Mouse (Mus musculus): Measurements from ENCODE around the gene Kcnmb1. TPM values are rescaled to one million over a fixed set of nuclear protein-coding genes. Genes with fewer than 3 reads are reported as not detected.

Kcnmb1 gene
- total RNA-seq, 2 experiments from 2014 or later: not detected

DNA sequence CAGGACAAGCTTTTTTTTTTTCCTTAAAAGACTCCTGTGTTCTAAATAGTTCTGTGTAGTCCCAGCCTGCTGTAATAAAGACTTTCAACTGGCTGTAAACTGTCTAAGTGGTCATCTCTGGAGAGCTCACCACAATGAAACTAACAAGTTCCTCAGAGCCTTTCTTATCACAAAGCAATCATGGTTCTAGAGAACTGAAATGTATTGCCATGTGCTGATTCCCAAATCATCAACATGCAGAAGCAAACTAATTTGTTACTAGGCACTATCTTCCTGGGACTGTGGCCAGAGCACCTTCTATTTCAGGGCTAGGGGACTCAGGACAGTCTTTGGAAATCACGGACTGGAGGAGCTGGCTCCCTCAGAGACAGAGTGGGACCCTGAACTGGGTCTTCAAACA lies 19.2 kb upstream of the Kcnmb1 start:
- no peak for ATAC-seq (replicated peaks; ENCODE audit: low FRiP score, poor library complexity, severe bottlenecking)

DNA sequence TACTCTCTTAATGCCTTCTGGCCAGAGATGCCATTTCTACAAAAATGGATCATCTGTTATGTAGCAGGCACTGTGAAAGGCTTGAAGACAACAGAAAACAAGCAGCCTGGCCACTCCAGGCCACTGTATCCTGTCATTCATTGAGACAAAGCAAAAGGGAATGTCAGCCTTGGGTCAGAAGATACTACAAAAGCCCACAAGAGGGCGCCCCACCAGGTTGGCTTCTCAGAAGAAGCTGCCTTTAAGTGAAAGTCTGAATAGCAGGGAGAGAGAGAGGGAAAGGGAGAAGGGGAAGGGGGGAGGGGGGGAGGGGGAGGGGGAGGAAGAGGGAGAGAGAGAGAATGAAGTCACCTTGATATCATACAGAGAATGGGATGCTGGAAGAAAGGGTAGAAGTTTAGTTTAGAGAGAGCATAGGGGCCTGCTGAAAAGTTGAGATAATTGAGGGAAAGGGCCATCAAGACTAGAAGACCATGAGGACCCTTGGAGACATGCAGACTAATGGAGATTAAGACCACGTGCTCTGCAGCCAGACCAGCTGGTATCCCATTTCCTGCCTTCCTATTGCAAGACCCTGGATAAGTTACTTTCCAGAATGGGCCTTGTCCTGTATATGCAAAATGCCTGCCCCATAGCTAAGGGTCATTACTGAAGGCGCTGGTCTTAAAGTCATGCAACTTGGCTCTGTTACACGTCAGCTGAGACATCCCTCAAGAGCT lies 18.6 kb upstream of the Kcnmb1 start:
- no peak for ATAC-seq (replicated peaks; ENCODE audit: low FRiP score, poor library complexity, severe bottlenecking)

DNA sequence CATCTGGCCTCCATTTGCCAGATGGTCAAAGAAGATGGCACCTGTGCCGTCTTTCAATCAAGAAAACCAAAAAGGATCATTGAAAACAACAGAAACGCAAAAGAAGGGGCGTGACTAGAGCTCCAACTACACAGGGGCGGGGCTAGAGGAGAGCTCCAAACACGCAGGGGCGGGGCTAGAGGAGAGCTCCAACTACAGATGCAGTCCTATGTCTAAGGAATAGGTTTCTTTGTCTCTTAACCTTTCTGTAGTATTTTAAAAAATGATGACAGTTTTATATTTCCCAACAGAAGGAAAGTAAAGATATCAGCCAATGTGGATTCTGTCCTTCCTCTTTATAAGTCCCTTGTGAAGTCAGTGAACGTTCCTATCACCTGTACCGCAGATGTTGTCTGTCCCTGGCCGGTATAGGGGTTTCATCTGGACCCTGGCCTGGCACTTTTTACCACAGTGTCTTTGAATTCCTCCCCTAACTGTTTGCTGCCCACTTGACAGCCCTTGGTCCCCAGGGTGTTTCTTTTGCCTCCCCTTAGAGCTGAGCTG lies 18.0 kb upstream of the Kcnmb1 start:
- ATAC-seq (replicated peaks; ENCODE audit: low FRiP score, poor library complexity, severe bottlenecking): no peak

DNA sequence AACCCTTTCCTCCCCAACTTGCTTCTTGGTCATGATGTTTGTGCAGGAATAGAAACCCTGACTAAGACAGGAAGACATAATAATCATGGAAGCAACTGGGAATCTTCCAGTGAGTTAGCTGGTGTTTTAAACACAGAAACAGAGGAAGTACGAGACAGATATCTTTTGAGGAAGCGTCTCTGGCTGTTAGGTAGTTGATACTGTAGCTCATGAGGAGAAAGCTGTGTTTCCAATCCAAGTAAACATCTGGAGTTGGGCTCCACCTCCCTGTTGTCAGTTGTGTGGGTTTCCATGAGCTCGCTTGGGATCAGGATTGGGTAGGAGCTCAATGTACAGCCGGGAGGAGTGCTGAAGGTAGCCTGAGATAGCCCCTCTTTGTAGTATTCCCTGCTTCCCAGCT lies 16.3 kb upstream of the Kcnmb1 start:
- ATAC-seq (replicated peaks; ENCODE audit: low FRiP score, poor library complexity, severe bottlenecking): no peak

DNA sequence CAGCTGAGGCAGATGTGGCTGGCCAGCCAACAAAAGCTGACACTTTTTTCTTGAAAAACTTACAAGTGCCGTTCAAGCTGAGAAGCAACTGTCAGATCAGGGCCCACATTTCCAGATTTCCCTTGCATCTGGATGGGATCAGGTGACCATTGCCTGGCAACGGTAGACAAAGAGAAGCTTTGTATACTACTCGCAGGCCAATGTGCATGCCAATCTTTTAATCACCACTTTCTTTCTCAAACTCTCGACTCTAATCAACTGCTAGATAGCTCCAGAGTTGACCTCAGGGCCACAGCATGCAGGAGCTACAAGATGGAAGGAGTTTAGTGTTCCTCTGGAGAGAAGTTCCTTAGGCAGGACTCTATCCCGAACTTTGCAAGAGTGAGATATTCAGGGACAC lies 11.7 kb upstream of the Kcnmb1 start:
- ATAC-seq (replicated peaks; ENCODE audit: low FRiP score, poor library complexity, severe bottlenecking): no peak

DNA sequence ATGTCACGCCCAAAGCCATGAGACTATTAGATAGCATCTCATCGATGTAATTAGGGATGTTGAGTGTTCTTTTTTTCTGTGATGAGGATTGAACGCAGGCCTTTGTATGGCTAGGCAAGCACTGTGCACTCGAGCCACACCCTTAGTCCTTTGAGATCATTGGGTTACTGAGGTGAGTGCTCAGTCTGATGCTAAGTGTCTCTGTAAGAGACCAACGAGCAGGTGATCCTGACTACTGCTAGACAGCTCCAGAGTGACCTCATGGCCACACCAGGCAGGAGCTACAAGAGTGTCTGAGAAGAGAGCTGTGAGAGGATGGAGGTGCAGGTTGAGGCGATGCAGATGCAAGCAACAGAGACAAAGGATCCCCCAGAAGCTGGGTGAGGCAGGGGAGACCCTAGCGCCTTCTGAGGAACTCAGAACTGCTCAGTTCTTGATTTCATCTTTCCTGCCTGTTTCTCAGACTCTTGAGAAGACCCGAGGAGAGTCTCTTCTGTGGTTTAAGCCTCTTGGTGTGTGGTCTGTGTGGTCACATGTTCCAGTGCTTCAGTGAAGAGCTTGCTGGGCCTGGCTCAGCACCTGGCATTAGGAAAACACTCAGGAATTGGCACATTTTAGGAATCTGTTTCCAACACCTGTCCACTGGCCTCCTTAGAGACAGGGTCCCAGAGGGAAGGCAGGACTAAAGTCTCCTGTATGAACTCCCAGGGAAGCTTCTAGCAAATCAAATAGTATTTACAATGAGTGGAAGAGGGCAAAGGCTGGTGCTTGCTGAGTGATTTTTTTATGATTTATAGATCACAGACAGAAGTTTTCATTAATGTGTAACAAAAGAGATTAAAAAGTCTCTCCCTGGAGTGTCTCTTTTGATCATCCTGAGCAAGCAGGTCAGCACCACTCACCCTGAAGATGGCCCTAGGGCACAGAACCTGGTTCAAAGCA lies 10.9 kb upstream of the Kcnmb1 start:
- no peak for ATAC-seq (replicated peaks; ENCODE audit: low FRiP score, poor library complexity, severe bottlenecking)

DNA sequence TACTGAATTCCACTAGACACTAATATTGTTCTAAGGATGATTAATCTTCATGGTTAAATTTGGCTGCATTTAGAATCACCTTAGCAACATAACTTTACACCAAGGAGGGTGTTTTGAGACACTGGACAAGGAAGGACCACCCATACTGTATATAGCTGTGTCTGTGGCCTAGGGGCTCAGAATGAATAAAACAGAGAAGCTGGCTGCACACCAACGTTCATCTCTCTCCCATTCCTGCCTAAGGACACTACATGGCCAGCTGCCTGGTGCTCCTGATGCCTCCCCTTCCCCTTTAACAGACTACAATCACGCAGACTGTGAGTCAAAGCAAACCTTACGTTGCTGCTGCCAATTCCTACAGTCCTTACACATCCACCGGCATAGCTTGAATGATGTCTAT lies 6.8 kb upstream of the Kcnmb1 start:
- ATAC-seq (replicated peaks; ENCODE audit: low FRiP score, poor library complexity, severe bottlenecking): no peak

DNA sequence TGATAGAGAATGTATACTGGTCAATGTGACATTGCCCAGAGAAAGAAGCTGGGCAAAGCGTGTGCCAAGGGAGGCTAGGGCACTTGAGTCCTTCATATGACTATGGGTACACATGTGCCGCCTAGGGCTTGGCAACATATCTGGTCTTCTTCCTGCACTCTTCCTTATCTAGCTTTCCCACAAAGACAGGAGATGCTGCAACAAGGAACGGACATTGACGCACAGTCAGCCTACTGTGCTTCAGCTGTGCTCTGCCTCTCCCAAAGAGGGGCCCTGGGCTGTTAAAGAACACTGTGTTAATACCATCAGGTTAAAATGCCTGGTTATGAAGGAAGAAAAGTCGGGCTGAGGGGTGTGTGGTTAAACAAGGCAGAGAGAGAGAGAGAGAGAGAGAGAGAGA lies 6.2 kb upstream of the Kcnmb1 start:
- no peak for ATAC-seq (replicated peaks; ENCODE audit: low FRiP score, poor library complexity, severe bottlenecking)

DNA sequence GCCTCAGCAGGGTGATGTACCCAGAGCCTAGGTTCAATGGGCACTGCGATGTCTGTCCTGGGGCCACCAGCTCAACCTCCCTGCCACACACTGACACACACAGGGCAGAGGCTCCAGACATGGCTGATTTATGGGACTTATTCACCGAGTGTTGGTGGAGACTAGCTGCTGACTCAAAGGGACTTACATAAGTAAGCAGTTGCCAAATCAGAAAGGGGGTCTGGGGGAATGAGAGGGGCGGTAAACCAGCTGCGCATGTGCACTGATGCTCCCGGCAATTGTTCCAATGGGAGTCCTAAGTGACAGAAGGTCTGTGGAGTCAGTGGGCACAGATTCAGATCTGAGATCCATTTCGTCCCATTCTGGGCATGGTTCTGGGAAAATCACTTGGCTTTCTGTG lies 5.2 kb upstream of the Kcnmb1 start:
- ATAC-seq (replicated peaks; ENCODE audit: low FRiP score, poor library complexity, severe bottlenecking): no peak

DNA sequence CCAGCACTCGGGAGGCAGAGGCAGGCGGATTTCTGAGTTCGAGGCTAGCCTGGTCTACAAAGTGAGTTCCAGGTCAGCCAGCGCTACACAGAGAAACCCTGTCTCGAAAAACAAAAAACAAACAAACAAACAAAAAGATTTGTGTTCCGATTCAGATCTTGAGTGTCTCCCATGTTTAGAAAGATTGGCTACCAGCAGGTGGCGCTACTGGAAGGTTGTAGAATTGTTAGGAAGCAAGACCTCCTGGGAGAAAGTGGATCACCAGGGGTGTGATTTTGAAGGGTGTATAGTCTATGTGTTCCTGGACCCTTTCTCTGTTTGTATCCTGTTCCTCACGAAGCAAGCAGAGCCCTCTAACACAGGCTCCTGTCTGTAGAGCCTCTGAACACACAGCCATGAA lies 4.1 kb upstream of the Kcnmb1 start:
- no peak for ATAC-seq (replicated peaks; ENCODE audit: low FRiP score, poor library complexity, severe bottlenecking)

DNA sequence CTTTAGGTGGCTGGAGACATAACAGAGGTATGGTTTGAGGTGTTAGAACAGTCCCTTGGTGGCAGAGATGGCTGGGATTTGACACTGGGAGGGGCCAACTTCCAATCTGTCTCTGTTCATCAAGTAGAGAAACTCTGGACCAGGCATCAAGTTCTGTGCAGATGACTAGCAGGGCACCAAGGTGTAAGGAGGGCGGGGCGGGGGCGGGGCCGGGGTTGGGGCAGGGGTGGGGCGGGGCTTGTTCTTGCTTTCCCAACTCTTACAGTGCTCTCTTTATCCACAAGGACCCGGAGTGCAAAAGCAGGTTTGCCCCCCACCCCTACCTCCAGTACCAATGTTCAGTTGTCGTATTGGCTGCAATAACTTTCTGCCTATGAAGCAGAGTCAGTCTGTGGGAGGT lies 635 bp upstream of the Kcnmb1 start:
- no peak for ATAC-seq (replicated peaks; ENCODE audit: low FRiP score, poor library complexity, severe bottlenecking)

DNA sequence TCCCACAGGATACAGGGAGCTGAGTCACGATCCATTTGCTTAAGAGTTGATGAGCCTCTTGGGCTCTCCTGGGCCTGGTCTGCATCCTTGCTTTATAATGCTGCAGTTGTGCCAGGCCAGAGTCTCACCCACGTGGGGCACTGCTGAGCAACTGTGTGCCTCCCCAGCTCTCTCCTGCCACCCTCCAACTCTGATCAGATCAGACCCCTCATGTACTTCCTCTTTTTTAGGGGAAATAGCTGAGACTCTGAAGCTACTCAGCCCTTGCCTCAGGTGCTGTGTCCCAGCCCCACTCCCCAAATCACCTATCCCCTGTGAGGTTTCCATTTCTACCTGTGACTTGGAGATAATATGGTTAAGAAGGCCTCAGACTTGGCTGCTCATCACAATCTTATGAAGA lies 2.6 kb downstream of the Kcnmb1 start:
- ATAC-seq (replicated peaks; ENCODE audit: low FRiP score, poor library complexity, severe bottlenecking): no peak

DNA sequence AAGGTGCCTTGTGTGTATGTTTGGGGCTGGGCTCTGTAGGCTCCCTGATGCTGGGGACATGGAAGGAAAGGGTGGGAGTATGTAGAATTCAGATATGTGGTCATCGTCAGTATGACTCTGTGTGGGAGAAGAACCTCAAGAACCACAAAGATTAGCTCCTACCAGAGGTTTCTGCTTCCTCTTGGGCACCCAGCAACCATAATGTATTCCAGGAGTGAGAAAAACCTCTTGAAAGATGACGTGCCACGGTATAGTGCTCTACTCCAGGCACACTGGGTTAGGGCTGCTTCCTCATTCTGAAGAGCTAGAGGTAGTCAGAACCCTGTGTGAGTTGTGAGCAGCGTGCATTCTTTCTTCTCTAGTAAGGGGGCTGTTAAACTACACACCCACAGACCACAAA lies 4.9 kb downstream of the Kcnmb1 start:
- ATAC-seq (replicated peaks; ENCODE audit: low FRiP score, poor library complexity, severe bottlenecking): no peak

DNA sequence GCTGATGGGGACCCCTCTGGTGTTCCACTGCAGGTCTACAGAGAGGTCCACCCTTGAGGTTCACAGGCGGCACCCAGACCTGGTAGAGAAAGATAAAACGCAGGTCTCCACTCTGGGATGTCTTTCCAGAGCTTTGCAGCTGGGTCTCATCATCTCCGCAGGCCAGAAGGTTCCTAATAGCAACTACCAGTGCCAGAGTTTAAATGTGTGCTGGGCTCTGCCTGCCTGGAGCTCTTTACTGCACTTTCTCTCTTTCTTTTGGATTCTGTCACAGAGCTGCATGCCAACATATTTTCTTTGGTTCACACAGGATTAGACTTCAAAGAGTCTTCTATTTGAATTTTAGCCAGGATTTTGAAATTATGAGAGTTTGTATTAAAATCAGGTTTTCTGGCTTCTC lies 6.4 kb downstream of the Kcnmb1 start:
- ATAC-seq (replicated peaks; ENCODE audit: low FRiP score, poor library complexity, severe bottlenecking): no peak

DNA sequence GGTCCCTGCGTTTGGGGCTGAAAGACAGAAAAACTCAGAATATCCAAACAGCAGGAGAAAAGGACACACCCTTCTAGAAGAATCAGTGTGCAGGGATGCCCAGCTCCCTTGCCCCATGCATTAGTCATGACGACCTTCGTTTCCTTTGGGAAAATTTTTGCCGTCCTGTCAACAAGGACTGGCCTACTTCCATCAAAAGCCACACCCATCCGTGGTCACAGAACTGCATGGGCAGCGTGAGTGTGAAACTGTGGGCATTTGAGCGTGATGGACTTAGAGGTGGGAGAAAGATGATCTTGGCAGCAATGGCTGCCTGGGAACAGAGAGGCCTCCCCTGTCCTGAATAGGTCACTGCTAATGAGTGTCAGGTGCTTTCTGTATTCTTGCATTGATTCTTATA lies 9.3 kb downstream of the Kcnmb1 start:
- no peak for ATAC-seq (replicated peaks; ENCODE audit: low FRiP score, poor library complexity, severe bottlenecking)

DNA sequence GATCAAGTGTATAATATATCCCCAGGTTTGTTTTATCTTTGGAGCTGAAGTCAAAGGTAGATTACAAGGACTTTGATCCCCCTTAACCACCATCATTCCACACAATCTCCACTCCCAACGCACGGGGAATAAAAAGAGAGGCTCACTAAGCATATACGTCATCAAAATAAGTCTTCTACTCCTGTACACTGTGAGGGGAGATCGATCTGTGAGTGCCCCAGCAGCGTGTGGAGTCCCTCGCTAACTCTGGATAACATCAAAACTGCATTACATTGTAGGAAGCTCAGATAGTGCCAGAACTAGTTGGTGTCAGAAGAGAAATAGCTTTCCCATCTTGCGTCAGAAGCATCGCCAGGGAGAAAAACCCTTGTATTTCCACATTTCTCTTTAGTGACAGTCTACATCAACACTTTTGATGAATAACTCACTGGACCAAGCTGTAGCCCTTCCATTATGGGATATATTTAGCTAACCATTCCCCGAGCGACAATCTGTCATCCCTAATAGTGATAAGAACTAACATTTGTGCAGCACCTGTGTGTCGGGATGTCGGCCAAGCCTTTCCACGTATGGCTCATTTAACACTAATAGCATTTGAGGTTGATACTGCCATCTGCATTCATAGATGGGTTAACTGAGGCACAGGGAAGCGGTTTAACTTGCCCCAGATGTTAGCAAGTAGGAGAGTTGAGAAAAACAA lies 11.7 kb downstream of the Kcnmb1 start:
- no peak for ATAC-seq (replicated peaks; ENCODE audit: low FRiP score, poor library complexity, severe bottlenecking)

DNA sequence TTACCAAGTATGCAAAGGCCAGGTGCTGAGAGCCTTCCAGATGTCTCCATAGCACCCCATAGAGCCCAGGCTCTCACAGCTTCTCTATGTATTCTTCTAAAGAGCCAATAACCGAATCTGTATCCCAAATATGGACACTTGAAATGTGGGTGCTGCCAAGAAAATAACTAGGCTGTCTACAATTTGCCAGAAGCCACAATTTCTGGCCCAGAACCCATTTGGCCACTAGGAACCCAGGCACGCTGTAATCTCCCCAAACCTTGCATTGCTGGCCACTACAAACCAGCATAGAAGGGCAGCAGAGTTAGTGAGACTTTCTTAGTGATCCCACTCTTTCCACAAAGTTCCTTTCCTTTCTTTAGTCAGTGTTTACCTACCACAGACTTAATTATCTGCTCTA lies 12.3 kb downstream of the Kcnmb1 start:
- no peak for ATAC-seq (replicated peaks; ENCODE audit: low FRiP score, poor library complexity, severe bottlenecking)

DNA sequence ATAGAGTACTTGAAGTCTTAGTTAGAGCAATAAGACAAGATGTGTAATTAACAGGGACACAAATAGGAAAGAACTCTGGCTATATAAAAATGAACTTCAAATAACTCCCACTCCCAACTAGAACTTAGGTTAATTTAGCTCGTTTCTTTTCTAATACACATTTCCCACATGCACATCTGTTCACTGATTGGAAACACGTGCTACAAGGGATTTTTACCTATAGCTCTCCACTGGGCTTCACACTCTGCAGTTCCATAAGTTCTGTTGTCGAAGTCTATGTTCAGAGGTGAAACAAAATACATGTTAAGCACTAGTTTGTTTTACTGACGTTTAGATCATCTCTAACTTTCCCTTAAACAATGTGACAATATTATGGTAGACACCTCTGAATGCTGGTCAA lies 17.3 kb downstream of the Kcnmb1 start:
- no peak for ATAC-seq (replicated peaks; ENCODE audit: low FRiP score, poor library complexity, severe bottlenecking)

DNA sequence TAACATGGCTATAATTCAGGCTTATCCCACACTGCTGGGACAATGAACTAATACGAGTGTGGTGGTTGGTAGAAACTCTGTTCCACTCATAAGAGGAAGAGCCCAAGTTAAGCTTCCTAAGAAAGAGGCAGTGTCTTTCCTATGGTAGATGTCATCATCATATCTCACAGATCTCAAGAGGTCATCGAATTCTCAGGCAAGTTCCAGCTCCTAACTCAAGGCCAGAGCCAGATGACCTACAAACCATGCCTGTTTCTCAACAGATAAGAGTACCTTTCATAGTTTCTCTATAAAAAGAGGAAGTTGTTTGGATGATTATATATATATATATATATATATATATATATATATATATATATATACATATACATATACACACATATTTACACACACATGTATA lies 23.7 kb downstream of the Kcnmb1 start:
- ATAC-seq (replicated peaks; ENCODE audit: low FRiP score, poor library complexity, severe bottlenecking): no peak

DNA sequence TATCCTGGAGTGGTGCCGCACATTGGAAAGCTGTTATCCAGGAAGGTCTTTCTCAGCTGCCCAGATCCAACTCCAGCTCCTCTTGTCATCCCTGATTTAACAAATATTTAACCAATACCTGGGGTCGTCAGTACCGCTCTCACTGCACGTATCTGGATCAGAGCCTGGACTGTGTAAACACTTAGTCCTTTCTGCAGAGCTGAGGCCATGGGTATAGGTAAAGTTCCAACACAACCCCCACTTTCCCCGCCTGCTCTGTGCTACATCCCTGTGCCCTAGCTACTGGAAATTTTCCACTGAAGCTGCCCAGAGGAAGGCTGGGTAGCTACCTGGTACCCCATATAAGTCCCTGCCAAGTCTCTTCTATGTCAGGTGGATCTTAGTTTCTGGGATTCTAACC lies 27.2 kb downstream of the Kcnmb1 start:
- ATAC-seq (replicated peaks; ENCODE audit: low FRiP score, poor library complexity, severe bottlenecking): no peak

DNA sequence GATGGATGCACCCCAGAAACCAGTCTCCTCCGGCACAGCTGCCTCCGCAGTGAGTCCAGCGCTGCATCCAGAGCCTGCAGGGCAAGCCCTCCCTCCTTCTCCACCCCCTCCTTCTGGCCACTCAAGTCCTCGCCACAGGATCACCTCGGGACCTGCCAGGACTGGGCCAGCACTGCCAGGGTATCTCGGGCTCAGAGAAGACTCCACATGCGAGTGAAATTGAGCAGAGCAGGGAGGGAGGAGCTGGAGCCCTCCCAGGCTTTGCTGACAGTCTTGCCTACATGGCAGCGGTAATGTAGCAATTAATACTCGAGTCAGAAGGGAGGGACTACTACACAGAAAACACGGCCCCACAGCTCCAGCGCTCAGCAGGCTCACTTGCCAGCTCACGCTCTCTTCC lies 30.1 kb downstream of the Kcnmb1 start, which contains the start of gene Kcnip1:
TSS of gene Kcnip1 (minus strand) at position 215 of the 400 bp plus-strand sequence.
- ATAC-seq (replicated peaks; ENCODE audit: low FRiP score, poor library complexity, severe bottlenecking): no peak
